Mouse (Mus musculus) E14TG2a.4 (cell line): ENCODE data around the gene Eif3b.

ENCODE experiments used
- CTCF ChIP-seq: conservative IDR thresholded peaks from 2 replicates; pipeline ENCODE4 v1.5.1; 2014; ENCODE audit warnings: low read length
- NANOG ChIP-seq: IDR thresholded peaks from 2 replicates; pipeline ENCODE4 v1.6.1; 2014; ENCODE audit warnings: borderline replicate concordance, low read length, mixed read lengths
- POU5F1 ChIP-seq: IDR thresholded peaks from 2 replicates; pipeline ENCODE4 v1.6.1; 2014; ENCODE audit warnings: low read length, borderline replicate concordance

- TF ChIP-seq CTCF (no peak), POU5F1 (no peak), NANOG (no peak)
Observed at GRCm38 (mm10) chr5:140369466-140369865, 49.7 kb upstream of the Eif3b start.
